Mouse (Mus musculus) left cerebral cortex, postnatal 4 days (tissue): ENCODE measurements around the gene Mogat1. TPM values are rescaled to one million over a fixed set of nuclear protein-coding genes. Genes with fewer than 3 reads are reported as not detected.
"Not testable (repeated sequence)": the region's sequence is repeated elsewhere in the genome, so short reads cannot be mapped to it uniquely, and the experiment has no call there.

ENCODE experiments used
- DNase-seq: peaks from one replicate; pipeline ENCODE4 v3.0.0-alpha.2; 2022
- intact Hi-C: fragments of 180-260 bp; cut with DNase I; formaldehyde crosslinking; loops from one replicate; pipeline ENCODE4 v1.15.1; 2025
- total RNA-seq, 2 experiments: library from RNA; stranded (reverse); gene quantifications; 2 replicates each; pipeline ENCODE4 v1.2.3; 2021

Gene Mogat1
- total RNA-seq, 2 experiments from 2014 or later, result not detected

GRCm38 (mm10) chr1:78536310-78537164 is 25.7 kb downstream of the Mogat1 start:
- intact Hi-C loops, result loop anchor here (10.0 kb wide), 2 partner anchors 128 to 1108 kb away; no protein-coding TSS in a partner anchor
- peak; percentile 80 for DNase-seq

GRCm38 (mm10) chr1:78537494-78538010 is 26.8 kb downstream of the Mogat1 start:
- intact Hi-C loops, result loop anchor here (10.0 kb wide), 2 partner anchors 127 to 1107 kb away; no protein-coding TSS in a partner anchor
- peak; percentile 65 for DNase-seq

GRCm38 (mm10) chr1:78538396-78538795 is 27.6 kb downstream of the Mogat1 start:
- intact Hi-C loops, result loop anchor here (10.0 kb wide), 2 partner anchors 126 to 1106 kb away; no protein-coding TSS in a partner anchor
- DNase-seq, result no peak

GRCm38 (mm10) chr1:78539166-78539565 is 28.4 kb downstream of the Mogat1 start:
- intact Hi-C loops, result loop anchor here (10.0 kb wide), 2 partner anchors 126 to 1106 kb away; no protein-coding TSS in a partner anchor

GRCm38 (mm10) chr1:78543631-78544030 is 32.8 kb downstream of the Mogat1 start:
- intact Hi-C loops, DNase-seq: not testable (repeated sequence)

More at GRCm38 (mm10) chr1:78539166-78539565, 28.4 kb downstream of the Mogat1 start:
- DNase-seq, result no peak

GRCm38 (mm10) chr1:78546258-78546657 is 35.5 kb downstream of the Mogat1 start:
- intact Hi-C loops, result no loop called here
- no peak for DNase-seq

GRCm38 (mm10) chr1:78548961-78549360 is 38.2 kb downstream of the Mogat1 start:
- DNase-seq, result no peak
- intact Hi-C loops, result no loop called here

- no peak for DNase-seq
- intact Hi-C loops, result no loop called here
Observed at GRCm38 (mm10) chr1:78554012-78554666, 43.3 kb downstream of the Mogat1 start.

- no peak for DNase-seq
- intact Hi-C loops, result no loop called here
Observed at GRCm38 (mm10) chr1:78566963-78567362, 56.2 kb downstream of the Mogat1 start.

- intact Hi-C loops, result no loop called here
Observed at GRCm38 (mm10) chr1:78567421-78567820, 56.6 kb downstream of the Mogat1 start.

GRCm38 (mm10) chr1:78567834-78568507 is 57.2 kb downstream of the Mogat1 start:
- no peak for DNase-seq

More at GRCm38 (mm10) chr1:78567421-78567820, 56.6 kb downstream of the Mogat1 start:
- no peak for DNase-seq

GRCm38 (mm10) chr1:78569617-78570016 is 58.8 kb downstream of the Mogat1 start:
- intact Hi-C loops, result no loop called here
- DNase-seq, result no peak

More at GRCm38 (mm10) chr1:78567834-78568507, 57.2 kb downstream of the Mogat1 start:
- intact Hi-C loops, result no loop called here

- intact Hi-C loops, result no loop called here
- DNase-seq, result no peak
Observed at GRCm38 (mm10) chr1:78585080-78585479, 74.3 kb downstream of the Mogat1 start.

- DNase-seq, result no peak
- intact Hi-C loops, result no loop called here
Observed at GRCm38 (mm10) chr1:78586986-78587385, 76.2 kb downstream of the Mogat1 start.

Other genes with a start within 250 kb of the Mogat1 start
- gene Sgpp2, start 200.6 kb upstream of the Mogat1 start, total RNA-seq, result under 1 TPM; 0.38 to 0.64 TPM
- gene Farsb, start 22.1 kb upstream of the Mogat1 start, total RNA-seq, result 10 to 100 TPM; 90.1 to 94.8 TPM
- gene BC035947, start 1.2 kb downstream of the Mogat1 start, total RNA-seq, result under 1 TPM; 0.22 to 0.32 TPM
- gene Acsl3, start 146.8 kb downstream of the Mogat1 start, total RNA-seq, result 10 to 100 TPM; 88.4 to 96.8 TPM
- gene Utp14b, start 147.0 kb downstream of the Mogat1 start, total RNA-seq, result 10 to 100 TPM; 14.1 to 16.4 TPM